Mouse (Mus musculus) urinary bladder, postnatal 0 days (tissue): ENCODE measurements around the gene Olfr906. TPM values are rescaled to one million over a fixed set of nuclear protein-coding genes. Genes with fewer than 3 reads are reported as not detected.

Source experiments
- polyA plus RNA-seq: library from polyadenylated mRNA; unstranded; fragments of >200 nt; fragmentation: Nextera tagmentation; extraction: Ambion mirVana; gene quantifications from 2 replicates; pipeline ENCODE4 v1.2.1, GENCODE M21; 2015

Gene Olfr906
- not detected in 2 replicates for polyA plus RNA-seq

DNA sequence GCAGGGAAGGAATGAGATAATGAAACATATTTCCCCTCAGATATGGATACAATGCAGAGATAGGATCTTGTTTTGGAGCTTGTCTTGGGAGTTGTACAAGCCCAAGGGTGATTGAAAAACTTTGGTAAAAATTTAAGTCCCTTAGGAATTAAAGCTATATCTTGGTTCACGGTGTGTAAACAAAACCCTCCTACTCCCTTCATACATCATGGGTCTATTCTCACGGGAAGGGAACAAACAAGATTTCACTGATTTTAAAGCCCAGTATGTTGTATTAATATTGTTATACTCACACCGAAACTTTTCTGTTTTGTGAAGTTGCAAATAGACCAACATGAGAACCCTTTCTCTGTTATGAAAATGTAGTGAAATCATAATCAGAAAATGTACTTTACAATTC lies at the start of gene Olfr906:
Gene Olfr906 (plus strand): TSS at position 301 of the 400 bp plus-strand sequence.

DNA sequence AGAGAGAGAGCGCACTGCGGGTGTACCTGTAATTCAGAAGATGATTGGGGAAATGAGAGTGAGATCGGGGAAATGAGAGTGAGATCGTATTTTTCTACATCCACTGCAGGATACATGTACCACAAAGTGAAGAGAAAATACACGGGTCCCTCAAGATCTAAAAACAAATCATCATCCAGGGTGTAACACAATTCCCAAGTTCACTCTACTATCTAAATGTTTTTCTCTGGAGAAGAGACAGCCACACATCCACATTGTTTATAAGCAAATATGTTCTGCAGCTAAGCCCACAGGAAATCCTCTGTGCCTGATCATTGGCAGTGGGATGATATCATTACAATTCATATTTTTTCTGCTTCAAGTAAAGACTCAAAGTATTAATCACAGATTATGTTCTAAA lies 39.5 kb upstream of the Olfr906 start, which contains the start of gene Olfr902:
Gene Olfr902 (plus strand): TSS at position 301 of the 400 bp plus-strand sequence.

DNA sequence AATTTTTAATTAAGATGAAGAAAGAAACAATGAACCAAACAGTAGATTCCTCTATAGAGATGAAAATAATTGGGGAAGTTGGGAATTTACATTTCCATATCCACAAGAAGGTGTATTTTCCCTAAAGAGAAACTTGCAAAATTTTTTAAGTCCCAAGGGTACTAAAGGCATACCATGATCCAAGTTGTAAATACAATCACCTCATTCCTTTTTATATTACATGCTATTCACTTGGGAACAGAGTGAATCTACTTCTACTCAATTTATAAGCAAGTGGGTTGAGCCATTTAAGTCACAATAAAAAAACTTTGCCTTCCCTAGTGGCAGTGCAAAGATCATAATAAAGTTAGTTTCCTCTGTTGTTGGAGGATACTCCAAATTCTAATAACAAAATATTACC lies 24.0 kb upstream of the Olfr906 start, which contains the start of gene Olfr904:
Gene Olfr904 (plus strand): TSS at position 301 of the 400 bp plus-strand sequence.

DNA sequence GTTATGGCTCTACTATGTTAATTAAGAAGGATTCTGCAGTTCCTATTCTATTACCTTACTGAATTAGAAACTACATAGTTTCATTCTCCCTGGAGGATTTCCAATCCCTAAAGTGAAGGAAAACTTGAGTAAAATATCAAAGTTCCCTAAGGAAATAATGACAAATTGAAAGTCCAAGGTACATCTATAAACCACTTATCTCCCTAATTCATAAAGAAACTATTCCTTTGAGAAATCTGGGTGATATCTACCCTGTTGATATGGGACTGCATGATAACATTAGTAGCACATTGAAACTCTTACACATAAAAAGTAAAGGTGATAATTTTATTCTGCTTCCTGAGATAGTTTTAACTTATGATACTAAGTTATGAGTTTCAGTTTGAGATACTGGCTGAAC lies 16.1 kb upstream of the Olfr906 start, which contains the start of gene Olfr905:
Gene Olfr905 (plus strand): TSS at position 301 of the 400 bp plus-strand sequence.

DNA sequence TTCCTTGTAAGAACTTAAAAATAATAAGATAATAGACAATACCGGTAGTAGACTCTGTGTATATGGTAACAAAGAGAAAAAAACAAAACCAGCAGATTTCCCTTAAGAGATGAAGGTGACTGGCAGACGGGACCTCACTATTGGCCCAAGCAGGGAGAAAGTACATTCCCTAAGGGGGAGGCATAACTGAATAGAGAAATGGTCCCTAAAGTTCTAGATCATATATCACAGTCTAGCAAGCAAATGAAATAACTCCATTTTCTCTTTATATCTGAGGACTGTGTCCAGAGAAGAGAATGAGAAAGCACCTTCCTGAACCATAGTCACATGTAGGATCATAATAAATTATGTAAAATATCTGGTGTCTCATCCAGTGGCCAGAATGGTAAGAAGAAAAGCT lies 8.6 kb downstream of the Olfr906 start, which contains the start of gene Olfr907:
Gene Olfr907 (plus strand): TSS at position 301 of the 400 bp plus-strand sequence.

DNA sequence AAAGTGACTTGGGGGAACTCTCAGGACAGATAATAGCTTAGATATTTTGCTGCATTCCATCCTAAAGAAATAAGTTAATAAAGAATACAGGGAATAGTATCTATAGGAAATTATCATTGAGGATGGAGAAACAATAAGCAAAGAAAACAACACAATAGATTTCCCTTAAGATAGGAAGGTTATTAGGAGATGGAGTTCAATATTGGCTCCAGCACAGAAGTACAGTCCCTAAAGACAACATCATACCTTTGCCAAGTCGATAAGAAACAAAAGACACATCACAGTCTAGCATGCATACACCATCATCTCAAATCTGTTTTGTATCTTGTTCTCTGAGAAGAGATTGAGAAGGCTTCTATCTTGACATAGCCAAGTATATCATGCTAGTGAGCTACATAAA lies 34.4 kb downstream of the Olfr906 start, which contains the start of gene Olfr911-ps1:
Gene Olfr911-ps1 (plus strand): TSS at position 301 of the 400 bp plus-strand sequence.

DNA sequence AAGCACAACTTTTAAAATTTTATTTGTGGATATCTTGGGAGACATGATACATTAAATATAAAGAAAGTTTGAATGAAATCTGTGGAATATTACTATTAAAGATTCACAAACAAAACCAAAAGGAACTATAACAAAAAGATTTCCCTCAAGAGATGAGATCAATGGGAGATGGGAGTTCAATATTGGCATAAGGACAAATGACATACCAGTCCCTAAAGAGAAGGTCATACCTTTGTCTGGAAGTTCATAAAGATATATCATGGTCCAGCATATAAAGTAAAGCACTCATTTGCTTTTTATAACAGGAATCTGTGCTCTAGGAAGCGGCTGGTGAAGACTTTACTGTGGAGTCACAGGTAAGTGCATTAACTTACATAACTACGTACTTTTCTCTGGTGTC lies 50.7 kb downstream of the Olfr906 start, which contains the start of gene Olfr910:
Gene Olfr910 (plus strand): TSS at position 301 of the 400 bp plus-strand sequence.

Other genes with a start within 250 kb of the Olfr906 start
- not detected in 2 replicates for gene Olfr143, start 234.3 kb upstream of the Olfr906 start, polyA plus RNA-seq
- not detected in 2 replicates for gene Olfr895, start 219.2 kb upstream of the Olfr906 start, polyA plus RNA-seq
- not detected in 2 replicates for gene Olfr896-ps1, start 196.0 kb upstream of the Olfr906 start, polyA plus RNA-seq
- gene Olfr25, start 158.0 kb upstream of the Olfr906 start, polyA plus RNA-seq = not detected in 2 replicates
- gene Olfr898, start 138.7 kb upstream of the Olfr906 start, polyA plus RNA-seq = not detected in 2 replicates
- not detected in 2 replicates for gene Olfr250, start 120.2 kb upstream of the Olfr906 start, polyA plus RNA-seq
- not detected in 2 replicates for gene Olfr251, start 110.0 kb upstream of the Olfr906 start, polyA plus RNA-seq
- gene Olfr147, start 85.4 kb upstream of the Olfr906 start, polyA plus RNA-seq = not detected in 2 replicates
- not detected in 2 replicates for gene Olfr901, start 57.6 kb upstream of the Olfr906 start, polyA plus RNA-seq
- not detected in 2 replicates for gene Olfr902, start 39.4 kb upstream of the Olfr906 start, polyA plus RNA-seq
- not detected in 2 replicates for gene Olfr904, start 23.9 kb upstream of the Olfr906 start, polyA plus RNA-seq
- gene Olfr905, start 16.0 kb upstream of the Olfr906 start, polyA plus RNA-seq = not detected in 2 replicates
- not detected in 2 replicates for gene Olfr907, start 8.7 kb downstream of the Olfr906 start, polyA plus RNA-seq
- gene Olfr911-ps1, start 34.5 kb downstream of the Olfr906 start, polyA plus RNA-seq = not detected in 2 replicates
- gene Olfr910, start 50.8 kb downstream of the Olfr906 start, polyA plus RNA-seq = not detected in 2 replicates
- not detected in 2 replicates for gene Olfr912, start 93.1 kb downstream of the Olfr906 start, polyA plus RNA-seq
- gene Olfr913, start 105.7 kb downstream of the Olfr906 start, polyA plus RNA-seq = not detected in 2 replicates
- not detected in 2 replicates for gene Olfr914, start 118.0 kb downstream of the Olfr906 start, polyA plus RNA-seq
- gene Olfr916, start 172.8 kb downstream of the Olfr906 start, polyA plus RNA-seq = not detected in 2 replicates
- not detected in 2 replicates for gene Olfr917, start 178.8 kb downstream of the Olfr906 start, polyA plus RNA-seq
- gene Olfr918, start 187.5 kb downstream of the Olfr906 start, polyA plus RNA-seq = not detected in 2 replicates
- not detected in 2 replicates for gene Olfr919, start 216.6 kb downstream of the Olfr906 start, polyA plus RNA-seq
- gene Vwa5a, start 231.2 kb downstream of the Olfr906 start, polyA plus RNA-seq = 30.6 and 30.8 TPM in 2 replicates